Mouse (Mus musculus) heart, postnatal 0 days (tissue): ENCODE results near the gene Cacng6. TPM values are rescaled to one million over a fixed set of nuclear protein-coding genes. Genes with fewer than 3 reads are reported as not detected.

ENCODE experiments used
- ATAC-seq: fragments of 200-750 bp; cut with Nextera tagmentation; 2 replicates; pipeline ENCODE4 v1.8.0; 2017; ENCODE audit warnings: low read depth, moderate number of reproducible peaks, moderate library complexity; ENCODE audit not compliant: insufficient read depth
- DNase-seq: peaks from one replicate; pipeline ENCODE4 v3.0.0-alpha.2; 2016; ENCODE audit warnings: low spot score
- H3K27ac ChIP-seq: fragments of 300-500 bp; sonication (generic); 2 replicates; pipeline ENCODE4 v1.5.1; 2014; ENCODE audit warnings: low read depth, mild to moderate bottlenecking
- H3K27me3 ChIP-seq: fragments of 300-500 bp; sonication (generic); 2 replicates; pipeline ENCODE4 v1.6.1; 2014; ENCODE audit warnings: low read length, mixed read lengths; ENCODE audit not compliant: control insufficient read depth, insufficient read depth
- H3K36me3 ChIP-seq: fragments of 300-500 bp; sonication (generic); replicated peaks from 2 replicates; pipeline ENCODE4 v1.6.1; 2014; ENCODE audit warnings: low read length, mixed read lengths; ENCODE audit not compliant: control insufficient read depth, insufficient read depth
- H3K4me1 ChIP-seq: fragments of 300-500 bp; sonication (generic); 2 replicates; pipeline ENCODE4 v1.6.1; 2014; ENCODE audit warnings: antibody characterized with exemption; ENCODE audit not compliant: control insufficient read depth, insufficient read depth
- H3K4me2 ChIP-seq: fragments of 300-500 bp; sonication (generic); 2 replicates; pipeline ENCODE4 v1.6.1; 2014; ENCODE audit warnings: low read depth, mild to moderate bottlenecking, low read length, moderate library complexity
- H3K4me3 ChIP-seq: fragments of 300-500 bp; sonication (generic); 2 replicates; pipeline ENCODE4 v1.5.1; 2014; ENCODE audit warnings: low read depth, low read length
- H3K9ac ChIP-seq: fragments of 300-500 bp; sonication (generic); replicated peaks from 2 replicates; pipeline ENCODE4 v1.6.1; 2014; ENCODE audit warnings: low read depth, low read length, mixed read lengths
- H3K9me3 ChIP-seq: fragments of 300-500 bp; sonication (generic); replicated peaks from 2 replicates; pipeline ENCODE4 v1.6.1; 2016; ENCODE audit warnings: low read length; ENCODE audit not compliant: control insufficient read depth
- CTCF ChIP-seq: IDR thresholded peaks from 2 replicates; pipeline ENCODE4 v1.5.1; 2016; ENCODE audit warnings: antibody characterized with exemption, control low read depth, low read depth
- EP300 ChIP-seq: IDR thresholded peaks from 2 replicates; pipeline ENCODE4 v1.6.1; 2016; ENCODE audit warnings: antibody characterized with exemption, low read depth
- WGBS: fragments of 180-500 bp; shearing (Covaris S2); extraction: QIAGEN DNeasy Blood & Tissue Kit; methylation state at CpG from one replicate; pipeline ENCODE4 v1.1.7; 2014; 5-methylcytosine and 5-hydroxymethylcytosine counted together
- microRNA-seq: library from miRNA; unstranded; fragments of <30 nt; microRNA quantifications from one replicate; pipeline ENCODE4, GENCODE M21; 2016
- polyA plus RNA-seq: library from polyadenylated mRNA; unstranded; fragments of >200 nt; fragmentation: Nextera tagmentation; extraction: Ambion mirVana; gene quantifications from 2 replicates; pipeline ENCODE4 v1.2.1, GENCODE M21; 2015
- total RNA-seq: library from RNA; depleted of rRNA; stranded (reverse); fragments of >200 nt; gene quantifications from 2 replicates; pipeline ENCODE4 v1.2.3, GENCODE M21; 2014; ENCODE audit warnings: low replicate concordance; rRNA removed

Gene Cacng6
- total and polyA plus RNA-seq, 2 experiments from 2014 or later: 20.4 to 21.3 TPM

DNA sequence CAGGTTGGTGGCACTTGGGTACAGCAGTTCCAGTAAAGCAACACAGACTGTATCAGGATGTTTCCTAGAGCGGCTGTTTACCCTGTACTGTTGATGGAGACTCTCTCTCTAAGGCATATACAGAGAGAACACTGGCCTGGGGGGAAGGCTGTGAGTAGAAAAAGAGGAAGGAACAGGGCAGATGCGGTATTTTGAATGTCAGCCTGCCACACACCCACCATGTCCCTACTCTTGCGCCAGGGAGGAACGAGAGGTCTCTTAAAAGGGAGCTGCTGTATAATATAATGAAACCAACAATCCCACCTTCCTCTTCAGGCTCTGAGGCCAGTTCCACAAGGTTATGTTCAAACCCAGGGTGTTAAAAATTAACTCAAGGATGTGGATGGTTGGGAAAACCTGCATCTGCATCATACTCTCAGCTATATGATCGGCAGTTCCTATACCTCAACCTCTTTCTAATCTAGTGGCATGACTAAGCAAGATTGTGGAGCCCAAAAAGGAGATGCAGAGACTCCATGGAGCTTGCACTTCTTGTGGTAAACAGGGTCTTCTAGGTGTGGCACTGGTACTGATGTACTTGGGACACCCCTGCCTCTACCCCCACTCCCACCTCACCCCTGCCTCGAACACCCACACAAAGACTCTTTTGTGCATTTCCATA, 58.1 kb downstream of the Cacng6 start:
- DNase-seq (no peak), ATAC-seq (no peak)
- Histone ChIP-seq H3K27me3 (no peaks in the 10 kb centered on the region), H3K27ac (no peak overlapping the region), H3K36me3 (no peaks in the 10 kb centered on the region), H3K4me3 (no peak overlapping the region), H3K9ac (no peak overlapping the region), H3K9me3 (no peaks in the 10 kb centered on the region), H3K4me2 (no peak overlapping the region), H3K4me1 (no peaks in the 10 kb centered on the region)
- WGBS: 74% methylated on average over 6 of the region's 6 CpGs
- TF ChIP-seq EP300 (no peak), CTCF (no peak)

Small RNA genes within 50 kb of the gene (microRNA-seq; reads per million reads assigned to microRNA genes)
- 2.1 reads per million, percentile 6 among the genes with 10 or more reads in this experiment for gene Gm23450

Other genes with a start within 250 kb of the Cacng6 start
- under 0.01 TPM in 1 of 2 replicates, not detected in the other for gene Nlrp12, start 174.5 kb upstream of the Cacng6 start, total RNA-seq
- 0.01 TPM in 2 replicates for gene Nlrp12, start 174.5 kb upstream of the Cacng6 start, polyA plus RNA-seq
- gene Myadm, start 135.1 kb upstream of the Cacng6 start, total RNA-seq: 223 and 238 TPM in 2 replicates
- gene Myadm, start 135.1 kb upstream of the Cacng6 start, polyA plus RNA-seq: 119 and 123 TPM in 2 replicates
- gene Prkcg, start 135.0 kb upstream of the Cacng6 start, total RNA-seq: 1.8 and 4.2 TPM in 2 replicates
- 0.30 and 0.40 TPM in 2 replicates for gene Prkcg, start 135.0 kb upstream of the Cacng6 start, polyA plus RNA-seq
- 4.0 and 6.3 TPM in 2 replicates for gene Cacng7, start 91.2 kb upstream of the Cacng6 start, total RNA-seq
- gene Cacng7, start 91.2 kb upstream of the Cacng6 start, polyA plus RNA-seq: 0.15 and 0.29 TPM in 2 replicates
- not detected in 2 replicates for gene Cacng8, start 33.5 kb upstream of the Cacng6 start, total RNA-seq
- gene Cacng8, start 33.5 kb upstream of the Cacng6 start, polyA plus RNA-seq: not detected in 2 replicates
- gene Tarm1, start 78.4 kb downstream of the Cacng6 start, total RNA-seq: 3.6 TPM in 1 of 2 replicates, not detected in the other
- gene Tarm1, start 78.4 kb downstream of the Cacng6 start, polyA plus RNA-seq: 0.10 TPM in 1 of 2 replicates, not detected in the other
- 0.19 TPM in 1 of 2 replicates, not detected in the other for gene Oscar, start 192.0 kb downstream of the Cacng6 start, total RNA-seq
- 0.25 and 0.37 TPM in 2 replicates for gene Oscar, start 192.0 kb downstream of the Cacng6 start, polyA plus RNA-seq
- gene Ndufa3, start 193.2 kb downstream of the Cacng6 start, total RNA-seq: 915 and 1,160 TPM in 2 replicates
- 1,410 and 1,523 TPM in 2 replicates for gene Ndufa3, start 193.2 kb downstream of the Cacng6 start, polyA plus RNA-seq
- gene Tfpt, start 205.7 kb downstream of the Cacng6 start, total RNA-seq: 3.1 and 21.0 TPM in 2 replicates
- 14.2 and 16.0 TPM in 2 replicates for gene Tfpt, start 205.7 kb downstream of the Cacng6 start, polyA plus RNA-seq
- 32.2 and 47.9 TPM in 2 replicates for gene Prpf31, start 205.8 kb downstream of the Cacng6 start, total RNA-seq
- 35.3 and 41.5 TPM in 2 replicates for gene Prpf31, start 205.8 kb downstream of the Cacng6 start, polyA plus RNA-seq
- 7.5 and 16.8 TPM in 2 replicates for gene Cnot3, start 221.1 kb downstream of the Cacng6 start, total RNA-seq
- 15.9 and 19.4 TPM in 2 replicates for gene Cnot3, start 221.1 kb downstream of the Cacng6 start, polyA plus RNA-seq
- 6.0 and 11.9 TPM in 2 replicates for gene Leng1, start 241.6 kb downstream of the Cacng6 start, total RNA-seq
- 23.9 and 25.4 TPM in 2 replicates for gene Leng1, start 241.6 kb downstream of the Cacng6 start, polyA plus RNA-seq